Mouse (Mus musculus) kidney, adult 8-10 months (tissue): ENCODE results near the gene Usp44.
A peak's percentile ranks its signal among the peaks of the same experiment; 100 is the strongest.

Experiments
- DNase-seq, 2 experiments: peaks; one replicate each; pipeline ENCODE4 v3.0.0; 2022

Gene Usp44

GRCm38 (mm10) chr10:93855126-93855525 lies 23.8 kb downstream of the Usp44 start:
- DNase-seq: no peak

DNA sequence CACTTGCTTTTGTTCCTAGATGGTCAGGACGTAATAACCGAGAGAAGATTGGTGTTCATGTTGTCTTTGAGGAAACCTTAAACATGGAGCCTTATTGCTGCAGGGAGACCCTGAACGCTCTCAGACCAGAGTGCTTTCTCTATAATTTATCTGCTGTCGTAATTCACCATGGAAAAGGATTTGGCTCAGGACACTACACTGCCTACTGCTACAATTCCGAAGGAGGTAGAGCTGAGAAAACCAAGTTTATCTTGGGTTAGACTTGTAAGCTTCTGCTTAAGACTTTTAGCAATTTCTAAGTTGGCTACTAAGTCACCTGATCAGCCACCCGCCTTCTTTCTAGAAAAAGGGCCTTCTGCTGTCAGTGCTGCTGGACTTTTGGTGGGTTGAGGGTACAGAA lies 24.7 kb downstream of the Usp44 start:
- DNase-seq: no peak

GRCm38 (mm10) chr10:93868401-93868800 lies 37.0 kb downstream of the Usp44 start:
- no peak for DNase-seq

GRCm38 (mm10) chr10:93868886-93869285 lies 37.5 kb downstream of the Usp44 start:
- DNase-seq: no peak

DNA sequence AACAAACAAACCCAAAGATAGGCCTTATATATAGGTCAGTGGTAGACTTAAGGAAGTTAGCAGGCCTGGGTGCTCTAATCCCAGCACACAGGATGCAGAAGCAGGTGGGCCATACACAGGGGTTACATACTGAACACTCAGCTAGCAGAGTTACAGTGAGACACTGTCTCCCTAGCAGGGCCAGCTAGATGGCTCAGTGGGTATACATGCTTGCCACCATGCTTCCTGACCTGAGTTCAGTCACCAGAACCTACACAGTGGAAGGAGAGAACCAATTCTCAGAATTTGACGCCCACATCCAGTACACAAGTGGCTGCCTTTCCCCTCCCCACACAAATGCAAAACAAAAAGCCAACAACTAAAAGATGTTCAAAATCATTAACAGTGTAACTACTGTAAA lies 45.4 kb downstream of the Usp44 start:
- DNase-seq: no peak

GRCm38 (mm10) chr10:93878732-93879131 lies 47.4 kb downstream of the Usp44 start:
- DNase-seq: no peak

DNA sequence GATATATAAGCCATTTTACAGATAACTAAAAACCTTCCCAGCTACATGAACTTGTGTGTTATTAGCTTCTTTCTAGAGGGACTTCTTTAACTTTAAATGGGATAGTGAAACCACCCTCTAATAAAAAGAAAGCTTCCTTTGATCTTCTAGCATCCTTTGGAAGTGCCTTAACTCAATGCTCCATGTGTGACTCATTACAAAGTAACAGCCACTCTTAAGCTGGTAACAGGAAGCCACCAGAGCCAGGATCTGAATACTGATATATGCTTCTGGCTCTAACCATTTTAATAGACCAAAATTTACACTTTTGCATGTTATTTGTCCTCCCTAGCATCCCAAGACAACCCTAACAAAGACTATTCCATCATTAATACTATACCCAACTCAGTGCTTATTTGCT lies 50.6 kb downstream of the Usp44 start:
- no peak for DNase-seq

DNA sequence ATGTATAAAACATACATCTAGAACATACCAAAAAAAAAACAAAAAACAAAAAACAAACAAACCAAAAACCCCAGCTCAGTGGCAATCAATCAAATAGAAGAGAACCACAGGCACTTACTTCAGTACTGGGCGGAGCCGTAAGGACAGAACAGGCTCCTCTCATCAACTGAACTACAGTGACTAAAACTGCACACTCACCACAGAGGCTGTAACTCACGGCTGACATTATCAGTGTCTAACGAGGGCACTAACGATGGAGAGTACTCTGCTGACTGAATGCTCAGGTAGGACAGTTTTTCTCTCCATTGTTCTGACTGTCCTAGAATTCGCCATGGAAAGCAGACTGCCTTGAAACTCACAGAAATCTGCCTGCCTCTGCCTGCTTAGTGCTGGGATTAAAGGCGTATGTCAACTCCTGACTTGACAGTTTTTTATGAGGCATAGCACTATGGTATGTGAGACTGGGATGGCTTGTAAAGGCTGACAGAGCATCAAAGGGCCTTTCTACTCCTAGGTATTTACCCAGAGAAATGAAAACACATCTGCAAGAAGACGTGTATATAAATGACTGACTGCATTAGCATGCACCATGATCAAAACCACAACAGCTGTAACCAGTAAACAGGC lies 51.5 kb downstream of the Usp44 start:
- no peak for DNase-seq

GRCm38 (mm10) chr10:93885839-93886477 lies 54.6 kb downstream of the Usp44 start:
- no peak for DNase-seq

DNA sequence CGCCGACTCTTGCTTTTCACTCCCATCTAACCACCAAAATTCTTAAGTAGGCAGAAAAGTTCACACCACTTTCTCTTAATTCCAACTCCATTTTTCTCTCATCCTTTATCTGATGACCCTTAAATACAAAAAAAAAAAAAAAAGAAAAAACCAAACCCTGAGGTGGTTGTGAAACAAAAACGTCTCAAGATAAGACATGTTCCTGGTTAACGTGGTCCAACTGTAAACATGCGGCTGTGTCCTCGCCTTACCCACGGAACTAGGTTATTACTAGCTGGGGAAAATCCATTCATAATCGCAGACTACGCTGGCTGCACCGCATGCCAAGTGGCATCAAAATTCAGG lies 57.2 kb downstream of the Usp44 start:
- no peak for DNase-seq

- DNase-seq: peak; percentile 6 to 8
Observed at GRCm38 (mm10) chr10:93888935-93889578, 57.7 kb downstream of the Usp44 start.

DNA sequence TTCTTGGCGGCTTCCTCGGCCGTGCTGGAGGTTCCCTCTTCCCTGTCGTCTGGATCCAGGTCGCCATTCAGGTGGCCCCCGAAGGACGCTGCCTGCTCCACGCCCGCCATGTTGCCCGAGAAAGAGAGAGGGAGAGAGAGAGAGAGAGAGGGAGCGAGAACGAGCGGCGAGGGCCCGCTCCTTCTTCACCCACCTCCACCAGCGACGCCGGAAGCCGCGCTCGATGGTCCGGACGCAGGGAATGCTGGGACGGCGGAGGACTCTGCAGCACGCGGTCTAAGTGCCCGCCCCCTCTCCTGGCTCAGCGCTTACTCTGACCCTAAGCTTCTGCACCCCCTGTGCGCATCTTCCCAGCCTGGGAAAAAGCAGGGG lies 58.2 kb downstream of the Usp44 start:
- DNase-seq: peak; percentile 82 to 87

GRCm38 (mm10) chr10:93889976-93890375 lies 58.6 kb downstream of the Usp44 start:
- DNase-seq: no peak

GRCm38 (mm10) chr10:93890565-93890964 lies 59.2 kb downstream of the Usp44 start:
- no peak for DNase-seq

DNA sequence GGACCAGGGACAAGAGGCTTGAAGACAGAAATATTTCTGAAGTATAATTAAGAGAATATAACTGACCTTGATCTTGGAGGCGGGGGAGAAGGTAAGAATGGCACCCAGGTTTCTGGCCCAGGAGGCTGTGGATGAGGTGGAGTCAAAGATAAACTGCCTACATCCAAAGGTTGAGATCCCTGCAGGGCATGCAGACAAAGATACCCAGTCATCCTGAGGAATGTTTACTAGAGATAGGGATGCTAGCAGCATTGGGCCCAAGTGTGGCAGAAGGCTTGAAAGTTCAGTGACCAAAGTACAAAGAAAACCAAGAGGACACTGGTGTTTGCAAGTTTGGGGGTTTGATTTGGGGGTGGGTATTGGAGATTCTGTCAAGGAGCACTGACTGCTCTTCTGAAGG lies 59.7 kb downstream of the Usp44 start:
- DNase-seq: no peak

DNA sequence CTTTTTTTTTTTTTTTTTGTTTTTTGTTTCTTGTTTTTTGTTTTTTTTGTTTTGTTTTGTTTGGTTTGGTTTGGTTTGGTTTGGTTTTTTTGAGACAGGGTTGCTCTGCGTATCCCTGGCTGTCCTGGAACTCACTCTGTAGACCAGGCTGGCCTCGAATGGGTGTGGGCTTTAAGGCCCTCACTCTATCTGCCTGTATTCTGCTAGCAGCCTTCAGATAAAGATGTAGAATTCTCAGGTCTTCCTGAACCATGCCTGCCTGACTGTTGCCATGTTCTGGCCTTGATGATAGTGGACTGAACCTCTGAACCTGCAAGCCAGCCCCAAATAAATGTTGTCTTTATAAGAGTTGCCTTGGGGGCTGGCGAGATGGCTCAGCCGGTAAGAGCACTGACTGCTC lies 61.2 kb downstream of the Usp44 start:
- no peak for DNase-seq

GRCm38 (mm10) chr10:93897043-93897646 lies 65.8 kb downstream of the Usp44 start, which contains the start of gene Metap2:
Metap2 (minus strand) TSS chr10:93897093.
- no peak for DNase-seq

- DNase-seq: peak; percentile 33 to 72
Observed at GRCm38 (mm10) chr10:93899303-93899702, 67.9 kb downstream of the Usp44 start.

DNA sequence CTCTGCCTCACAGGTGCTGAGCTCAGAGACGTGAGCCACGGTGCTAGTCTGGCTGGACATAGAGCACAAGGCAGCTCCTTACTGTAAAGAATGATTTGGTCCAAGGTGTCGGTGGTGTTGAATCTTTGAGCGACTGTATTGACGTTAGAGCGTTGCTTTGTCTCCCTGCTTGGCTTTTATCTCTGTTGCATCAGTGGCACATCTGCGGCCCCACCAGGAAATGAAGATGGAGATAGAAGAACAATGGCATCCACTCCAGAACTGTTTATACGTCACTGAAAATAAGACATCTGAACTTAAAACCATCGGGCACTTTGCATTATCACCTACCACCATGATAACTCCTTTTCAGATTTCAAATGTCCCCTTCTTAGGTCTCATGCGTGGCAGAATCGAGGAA lies 68.6 kb downstream of the Usp44 start:
- DNase-seq: no peak

DNA sequence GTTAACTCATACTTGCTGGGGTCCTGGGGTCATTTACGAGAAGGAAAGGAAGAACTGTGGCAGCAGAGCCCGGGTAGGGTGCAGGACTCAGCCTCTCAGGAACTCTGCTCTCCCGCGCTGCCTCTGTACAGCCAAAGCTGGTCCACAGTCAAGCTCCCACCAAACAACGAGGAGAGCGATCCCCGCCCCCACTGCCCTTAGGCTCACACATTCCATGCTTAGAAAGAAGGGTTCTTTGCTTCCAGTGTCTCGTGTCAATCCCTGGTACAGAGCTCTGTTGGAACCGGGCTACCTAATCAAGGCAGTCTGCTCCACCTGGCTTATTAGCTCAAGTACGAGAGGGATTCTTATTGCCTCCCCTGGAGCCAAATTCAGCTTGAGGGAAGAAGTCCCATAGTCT lies 76.0 kb downstream of the Usp44 start:
- DNase-seq: no peak
